Mouse (Mus musculus): ENCODE measurements around the gene Mcl1.
"Not testable (repeated sequence)": the region's sequence is repeated elsewhere in the genome, so short reads cannot be mapped to it uniquely, and the experiment has no call there.

Gene Mcl1

GRCm38 (mm10) chr3:95668589-95669308 lies 10.2 kb downstream of the Mcl1 start:
- no peak for DNase-seq

GRCm38 (mm10) chr3:95669309-95669665 lies 10.7 kb downstream of the Mcl1 start:
- DNase-seq: no peak

GRCm38 (mm10) chr3:95670419-95670818 lies 11.8 kb downstream of the Mcl1 start:
- not testable (repeated sequence) for DNase-seq

- DNase-seq: no peak
These were observed 12.6 kb downstream of the Mcl1 start for GRCm38 (mm10) chr3:95671201-95671600.

GRCm38 (mm10) chr3:95672461-95672860 lies 13.9 kb downstream of the Mcl1 start:
- DNase-seq: no peak

GRCm38 (mm10) chr3:95672861-95673706 lies 14.5 kb downstream of the Mcl1 start:
- no peak for DNase-seq

GRCm38 (mm10) chr3:95673707-95674211 lies 15.2 kb downstream of the Mcl1 start:
- DNase-seq: no peak

GRCm38 (mm10) chr3:95674236-95674635 lies 15.6 kb downstream of the Mcl1 start:
- no peak for DNase-seq

GRCm38 (mm10) chr3:95674812-95675211 lies 16.2 kb downstream of the Mcl1 start:
- DNase-seq: no peak

- DNase-seq: peak; percentile 62
These were observed 16.9 kb downstream of the Mcl1 start for GRCm38 (mm10) chr3:95675301-95676092.

- peak; percentile 55 for DNase-seq
These were observed 18.3 kb downstream of the Mcl1 start for GRCm38 (mm10) chr3:95676745-95677419.

GRCm38 (mm10) chr3:95677420-95678090 lies 19.0 kb downstream of the Mcl1 start:
- no peak for DNase-seq

GRCm38 (mm10) chr3:95679551-95679950 lies 21.0 kb downstream of the Mcl1 start:
- DNase-seq: no peak

- no peak for DNase-seq
These were observed 22.1 kb downstream of the Mcl1 start for GRCm38 (mm10) chr3:95680673-95681072.

- no peak for DNase-seq
These were observed 22.8 kb downstream of the Mcl1 start for GRCm38 (mm10) chr3:95681365-95681764.

GRCm38 (mm10) chr3:95682878-95683277 lies 24.3 kb downstream of the Mcl1 start:
- no peak for DNase-seq

- DNase-seq: no peak
These were observed 26.3 kb downstream of the Mcl1 start for GRCm38 (mm10) chr3:95684846-95685245.

GRCm38 (mm10) chr3:95685301-95685700 lies 26.7 kb downstream of the Mcl1 start:
- no peak for DNase-seq

GRCm38 (mm10) chr3:95685701-95686100 lies 27.1 kb downstream of the Mcl1 start:
- DNase-seq: no peak

GRCm38 (mm10) chr3:95686492-95687167 lies 28.0 kb downstream of the Mcl1 start:
- DNase-seq: no peak

- no peak for DNase-seq
These were observed 28.6 kb downstream of the Mcl1 start for GRCm38 (mm10) chr3:95687168-95687523.

Measured in right cerebral cortex, postnatal 14 days (tissue).